11 mouse cellular contexts compared by ENCODE assay signal in the genomic region with DNA sequence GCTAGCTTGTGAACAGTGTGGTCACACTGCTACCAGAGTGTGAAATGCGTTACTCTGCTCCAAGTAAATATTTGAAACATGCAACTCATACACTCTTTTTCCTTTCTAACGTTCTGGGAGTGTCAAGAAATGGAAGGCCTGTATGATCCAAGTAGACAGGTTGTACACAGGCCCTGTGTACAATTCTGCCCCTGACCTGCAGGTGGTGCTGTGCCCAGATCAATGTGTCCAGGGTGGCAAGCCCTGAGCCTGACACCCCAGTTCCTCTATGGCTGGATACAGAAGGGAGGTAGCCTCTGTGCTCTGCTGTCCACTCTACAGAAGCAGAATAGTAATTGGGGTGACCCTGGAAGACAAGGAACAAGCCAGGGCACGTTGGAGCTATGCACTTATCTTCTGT. TPM values are rescaled to one million over a fixed set of nuclear protein-coding genes. Genes with fewer than 3 reads are reported as not detected.
A peak's percentile ranks its signal among the peaks of the same experiment; 100 is the strongest.
DNase-seq lines count a peak whose midpoint lies in the region; ATAC-seq and TF ChIP-seq lines count a peak whose summit lies in the region.
"Had no signal": no experiment of that assay in that cellular context is flagged by ENCODE, and none has a peak within 500 bp of the region (broad histone marks: within the 10 kb centered on the region; RNA-seq: fewer than 3 reads in every experiment).

No protein-coding gene starts in this region.

- peak; percentile 81 for DNase-seq in kidney, adult 2 months
- DNase-seq in G1E (ENCODE audit: low spot score), result peak; percentile 36
- DNase-seq in embryonic facial prominence, embryonic 10.5 days (ENCODE audit: low spot score), result peak; percentile 28
- DNase-seq in kidney, postnatal 10 days, result peak; percentile 80
- DNase-seq in spleen, adult 18-20 months, result peak; percentile 60 to 72
- no peak for DNase-seq in left cerebral cortex, postnatal 25 days (ENCODE audit: low spot score in 2 of 2)
- DNase-seq in cerebellum, adult 11 months, result no peak

- TF ChIP-seq POLR2A in kidney, adult 2 months (IDR thresholded peaks at IDR 0.05; ENCODE audit: low read depth, low read length), result no peak

- 61% methylated on average over 3 of the region's 3 CpGs for WGBS in kidney, adult 2 months
- 67% methylated on average over 3 of the region's 3 CpGs for WGBS in kidney, embryonic 16.5 days
- WGBS in embryonic facial prominence, embryonic 10.5 days, result 70% methylated on average over 3 of the region's 3 CpGs

- ATAC-seq in kidney, embryonic 16.5 days (ENCODE audit: low FRiP score, low TSS enrichment), result no peak
- ATAC-seq in G1E (ENCODE audit: extremely low read depth, insufficient number of reproducible peaks, low FRiP score, poor library complexity, severe bottlenecking), result no peak

- H3K4me2 ChIP-seq in kidney, embryonic 16.5 days (replicated peaks; ENCODE audit: low read depth, low read length), result no peak overlapping the region
- H3K4me2 ChIP-seq: embryonic facial prominence, embryonic 12.5 days; limb, embryonic 13.5 days; stomach, embryonic 15.5 days had no signal

- H3K27ac ChIP-seq in kidney, adult 2 months (ENCODE audit: insufficient read depth, low read depth, low read length), result no peak overlapping the region
- no peak overlapping the region for H3K27ac ChIP-seq in kidney, embryonic 16.5 days (ENCODE audit: low read length)
- no peak overlapping the region for H3K27ac ChIP-seq in embryonic facial prominence, embryonic 10.5 days (replicated peaks)
- H3K27ac ChIP-seq: embryonic facial prominence, embryonic 12.5 days; limb, embryonic 13.5 days had no signal

- H3K36me3 ChIP-seq in kidney, adult 2 months (ENCODE audit: control insufficient read depth, insufficient read depth, low read length), result no peaks in the 10 kb centered on the region
- H3K36me3 ChIP-seq in kidney, embryonic 16.5 days (ENCODE audit: insufficient read depth, low read length), result no peaks in the 10 kb centered on the region
- no peaks in the 10 kb centered on the region for H3K36me3 ChIP-seq in G1E (replicated peaks)
- H3K36me3 ChIP-seq in embryonic facial prominence, embryonic 10.5 days (replicated peaks), result no peaks in the 10 kb centered on the region
- H3K36me3 ChIP-seq: embryonic facial prominence, embryonic 12.5 days; limb, embryonic 13.5 days; stomach, embryonic 15.5 days had no signal

- intact Hi-C loops in left cerebral cortex, postnatal 25 days (cut with DNase I), result loop anchor here (2.0 kb wide), 1 partner anchor 53 kb away; no protein-coding TSS in a partner anchor

- no peaks in the 10 kb centered on the region; the same call in 1 of the 2 replicates for H3K9me3 ChIP-seq in kidney, embryonic 16.5 days (ENCODE audit: low read length)
- H3K9me3 ChIP-seq in G1E (replicated peaks), result peaks cover 2% of the 10 kb centered on the region; the same call in 1 of the 2 replicates
- peaks cover 9% of the 10 kb centered on the region; the same call in 1 of the 2 replicates for H3K9me3 ChIP-seq in embryonic facial prominence, embryonic 10.5 days
- H3K9me3 ChIP-seq: stomach, embryonic 15.5 days had no signal

- peak; percentile 77 for TF ChIP-seq CTCF in kidney, adult 2 months (conservative IDR thresholded peaks at IDR 0.05; ENCODE audit: insufficient read depth, insufficient read length, low read depth, low read length)
- peak; percentile 69 for TF ChIP-seq CTCF in G1E (IDR thresholded peaks at IDR 0.05; ENCODE audit: low read depth, low read length)

- no peaks in the 10 kb centered on the region for H3K4me1 ChIP-seq in kidney, adult 2 months (ENCODE audit: control insufficient read depth, insufficient read depth, low read length)
- H3K4me1 ChIP-seq in kidney, embryonic 16.5 days (ENCODE audit: insufficient read depth, low read length), result no peaks in the 10 kb centered on the region
- H3K4me1 ChIP-seq in G1E (ENCODE audit: insufficient read depth, low read depth, low read length), result peaks cover 12% of the 10 kb centered on the region
- peaks cover 11% of the 10 kb centered on the region; the same call in 1 of the 2 replicates for H3K4me1 ChIP-seq in embryonic facial prominence, embryonic 10.5 days
- H3K4me1 ChIP-seq: embryonic facial prominence, embryonic 12.5 days; limb, embryonic 13.5 days; stomach, embryonic 15.5 days had no signal

- H3K27me3 ChIP-seq in kidney, adult 2 months (replicated peaks; ENCODE audit: control insufficient read depth, insufficient read depth, low read length), result no peaks in the 10 kb centered on the region
- H3K27me3 ChIP-seq in kidney, embryonic 16.5 days (ENCODE audit: insufficient read depth, low read length), result no peaks in the 10 kb centered on the region
- H3K27me3 ChIP-seq in G1E (ENCODE audit: insufficient read depth, low read length), result peaks cover 5% of the 10 kb centered on the region
- no peaks in the 10 kb centered on the region for H3K27me3 ChIP-seq in embryonic facial prominence, embryonic 10.5 days (replicated peaks; ENCODE audit: low read depth, poor library complexity, severe bottlenecking)
- H3K27me3 ChIP-seq: embryonic facial prominence, embryonic 12.5 days; limb, embryonic 13.5 days; stomach, embryonic 15.5 days had no signal

- no peak overlapping the region for H3K9ac ChIP-seq in kidney, embryonic 16.5 days (replicated peaks; ENCODE audit: low read length)
- H3K9ac ChIP-seq: embryonic facial prominence, embryonic 12.5 days; limb, embryonic 13.5 days; stomach, embryonic 15.5 days had no signal

- no peak overlapping the region for H3K4me3 ChIP-seq in kidney, adult 2 months (ENCODE audit: insufficient read depth, low read depth, low read length)
- H3K4me3 ChIP-seq in kidney, embryonic 16.5 days (ENCODE audit: low read length), result no peak overlapping the region
- no peak overlapping the region for H3K4me3 ChIP-seq in G1E (ENCODE audit: low read depth, low read length)
- no peak overlapping the region for H3K4me3 ChIP-seq in embryonic facial prominence, embryonic 10.5 days
- H3K4me3 ChIP-seq: embryonic facial prominence, embryonic 12.5 days; limb, embryonic 13.5 days; stomach, embryonic 15.5 days had no signal

RNA-seq across cellular contexts. Expression of a gene that starts 24.3 kb away (rescaled TPM):
- polyA plus RNA-seq in kidney, adult 2 months (2012; rRNA removed), result 11.9 and 12.6 TPM in 2 replicates
- 17.5 and 18.0 TPM in 2 replicates for polyA plus RNA-seq in kidney, embryonic 16.5 days (2015; fragmentation: Nextera tagmentation; extraction: Ambion mirVana)
- total RNA-seq in G1E (2014; fragmentation: Nextera tagmentation) (not detected in 2 replicates), G1E (2017) (not detected in 2 replicates)
- 0.08 TPM in 1 of 2 replicates, not detected in the other for polyA plus RNA-seq in G1E (2012)
- 2.2 and 3.5 TPM in 2 replicates for polyA plus RNA-seq in embryonic facial prominence, embryonic 10.5 days (2016; fragmentation: Nextera tagmentation; extraction: Ambion mirVana)
- total RNA-seq in left cerebral cortex, postnatal 25 days (2021), result 1 to 10 TPM; 2.3 to 3.0 TPM

Comparison
In these comparisons a context has a peak if more than half of its experiments do, and no peak if none do; other contexts are left out.
1. DNase-seq: peak in kidney, adult 2 months (single experiment), G1E (single experiment), embryonic facial prominence, embryonic 10.5 days (single experiment), kidney, postnatal 10 days (single experiment) and spleen, adult 18-20 months (2 of 2); none in left cerebral cortex, postnatal 25 days (0 of 2) and cerebellum, adult 11 months (single experiment).